ENCODE assay signal across 9 mouse cellular contexts in genomic region chrX:98380247-98380905, GRCm38 (mm10).
A peak's percentile ranks its signal among the peaks of the same experiment; 100 is the strongest.
DNase-seq lines count a peak whose midpoint lies in the region; ATAC-seq and TF ChIP-seq lines count a peak whose summit lies in the region.
"Had no signal": no experiment of that assay in that cellular context is flagged by ENCODE, and none has a peak within 500 bp of the region (broad histone marks: within the 10 kb centered on the region; RNA-seq: fewer than 3 reads in every experiment).

No protein-coding gene starts in this region.

- no peaks in the 10 kb centered on the region for H3K4me1 ChIP-seq in heart, postnatal 0 days (ENCODE audit: control insufficient read depth, insufficient read depth)
- H3K4me1 ChIP-seq in lung, embryonic 14.5 days (ENCODE audit: insufficient read depth), result no peaks in the 10 kb centered on the region
- no peaks in the 10 kb centered on the region for H3K4me1 ChIP-seq in forebrain, embryonic 12.5 days

- 38% methylated on average over 7 of the region's 7 CpGs for WGBS in heart, postnatal 0 days
- WGBS in lung, embryonic 14.5 days, result 44% methylated on average over 7 of the region's 7 CpGs
- WGBS in forebrain, embryonic 12.5 days, result 75% methylated on average over 7 of the region's 7 CpGs

- peak overlapping the region; percentile 70 for H3K27ac ChIP-seq in heart, postnatal 0 days (ENCODE audit: low read depth)
- no peak overlapping the region for H3K27ac ChIP-seq in lung, embryonic 14.5 days (ENCODE audit: low read depth)
- no peak overlapping the region for H3K27ac ChIP-seq in forebrain, embryonic 12.5 days
- H3K27ac ChIP-seq: macrophage had no signal

- no peaks in the 10 kb centered on the region for H3K36me3 ChIP-seq in heart, postnatal 0 days (replicated peaks; ENCODE audit: control insufficient read depth, insufficient read depth, low read length)
- no peaks in the 10 kb centered on the region for H3K36me3 ChIP-seq in lung, embryonic 14.5 days (ENCODE audit: insufficient read depth)
- no peaks in the 10 kb centered on the region for H3K36me3 ChIP-seq in forebrain, embryonic 12.5 days (replicated peaks)

- peak; percentile 51 for TF ChIP-seq CTCF in heart, postnatal 0 days (IDR thresholded peaks at IDR 0.05; ENCODE audit: low read depth)
- TF ChIP-seq CTCF in lung, embryonic 14.5 days (IDR thresholded peaks at IDR 0.05; ENCODE audit: low read depth), result no peak

- H3K4me3 ChIP-seq in heart, postnatal 0 days (ENCODE audit: low read depth, low read length), result no peak overlapping the region
- no peak overlapping the region for H3K4me3 ChIP-seq in lung, embryonic 14.5 days (ENCODE audit: low read depth, low read length)
- H3K4me3 ChIP-seq in forebrain, embryonic 12.5 days (replicated peaks), result no peak overlapping the region

- H3K9ac ChIP-seq in heart, postnatal 0 days (replicated peaks; ENCODE audit: low read depth, low read length), result no peak overlapping the region
- no peak overlapping the region for H3K9ac ChIP-seq in lung, embryonic 14.5 days
- no peak overlapping the region for H3K9ac ChIP-seq in forebrain, embryonic 12.5 days

- no peak for TF ChIP-seq EP300 in heart, postnatal 0 days (IDR thresholded peaks at IDR 0.05; ENCODE audit: low read depth)

- no peaks in the 10 kb centered on the region for H3K9me3 ChIP-seq in heart, postnatal 0 days (replicated peaks; ENCODE audit: control insufficient read depth, low read length)
- H3K9me3 ChIP-seq in lung, embryonic 14.5 days (ENCODE audit: low read depth, low read length), result no peaks in the 10 kb centered on the region
- no peaks in the 10 kb centered on the region for H3K9me3 ChIP-seq in forebrain, embryonic 12.5 days

- H3K27me3 ChIP-seq in heart, postnatal 0 days (ENCODE audit: control insufficient read depth, insufficient read depth, low read length), result no peaks in the 10 kb centered on the region
- no peaks in the 10 kb centered on the region for H3K27me3 ChIP-seq in lung, embryonic 14.5 days (ENCODE audit: insufficient read depth, low read length)
- H3K27me3 ChIP-seq in forebrain, embryonic 12.5 days, result no peaks in the 10 kb centered on the region

- DNase-seq in cerebellum, adult 11-12 months, result peak; percentile 1
- DNase-seq in cerebellum, adult 8-10 months, result no peak
- peak; percentile 2 for DNase-seq in thymus, postnatal 4 days
- DNase-seq in thymus, postnatal 36 days, result no peak
- DNase-seq in heart, postnatal 0 days (ENCODE audit: low spot score), result peak; percentile 64
- peak; percentile 81 for DNase-seq in lung, embryonic 14.5 days
- no peak for DNase-seq in retina, postnatal 1 day

- ATAC-seq in heart, postnatal 0 days (ENCODE audit: insufficient read depth, low read depth), result peak; percentile 81
- ATAC-seq in lung, embryonic 14.5 days (ENCODE audit: insufficient read depth), result peak; percentile 89
- ATAC-seq in forebrain, embryonic 12.5 days (ENCODE audit: low FRiP score), result no peak

- peak overlapping the region; percentile 36 for H3K4me2 ChIP-seq in heart, postnatal 0 days (ENCODE audit: low read depth, low read length)
- no peak overlapping the region for H3K4me2 ChIP-seq in lung, embryonic 14.5 days
- H3K4me2 ChIP-seq in forebrain, embryonic 12.5 days, result no peak overlapping the region

Comparison
In these comparisons a context has a peak if more than half of its experiments do, and no peak if none do; other contexts are left out.
1. DNase-seq: peak in cerebellum, adult 11-12 months (single experiment), thymus, postnatal 4 days (single experiment), heart, postnatal 0 days (single experiment) and lung, embryonic 14.5 days (single experiment); none in cerebellum, adult 8-10 months (single experiment), thymus, postnatal 36 days (0 of 2) and retina, postnatal 1 day (single experiment).